Mouse (Mus musculus) hindbrain, embryonic 10.5 days (tissue): ENCODE data around the gene Klhl31. TPM values are rescaled to one million over a fixed set of nuclear protein-coding genes. Genes with fewer than 3 reads are reported as not detected.

Experiments
- DNase-seq: peaks from one replicate; pipeline ENCODE4 v3.0.0-alpha.2; 2017; ENCODE audit warnings: low spot score
- H3K27ac ChIP-seq: fragments of 300-500 bp; sonication (generic); 2 replicates; pipeline ENCODE4 v1.5.1; 2016; ENCODE audit warnings: mild to moderate bottlenecking, moderate library complexity
- H3K27me3 ChIP-seq: fragments of 300-500 bp; sonication (generic); 2 replicates; pipeline ENCODE4 v1.6.1; 2016; ENCODE audit warnings: mild to moderate bottlenecking; ENCODE audit not compliant: poor library complexity, insufficient read depth, severe bottlenecking
- H3K36me3 ChIP-seq: fragments of 300-500 bp; sonication (generic); 2 replicates; pipeline ENCODE4 v1.6.1; 2016; ENCODE audit warnings: mild to moderate bottlenecking, moderate library complexity
- H3K4me1 ChIP-seq: fragments of 300-500 bp; sonication (generic); replicated peaks from 2 replicates; pipeline ENCODE4 v1.6.1; 2016; ENCODE audit warnings: mild to moderate bottlenecking
- H3K4me3 ChIP-seq: fragments of 300-500 bp; sonication (generic); 2 replicates; pipeline ENCODE4 v1.5.1; 2016; ENCODE audit warnings: mild to moderate bottlenecking, moderate library complexity
- H3K9me3 ChIP-seq: fragments of 300-500 bp; sonication (generic); 2 replicates; pipeline ENCODE4 v1.6.1; 2016; ENCODE audit warnings: mild to moderate bottlenecking, moderate library complexity
- WGBS: fragments of 180-500 bp; shearing (Covaris S2); methylation state at CpG from one replicate; pipeline ENCODE4 v1.1.7; 2016; 5-methylcytosine and 5-hydroxymethylcytosine counted together
- polyA plus RNA-seq: library from polyadenylated mRNA; unstranded; fragments of >200 nt; fragmentation: Nextera tagmentation; extraction: Ambion mirVana; gene quantifications from 2 replicates; pipeline ENCODE4 v1.2.1, GENCODE M21; 2016

Gene Klhl31
- polyA plus RNA-seq, 1 experiment from 2014 or later, result 0.93 TPM

GRCm38 (mm10) chr9:77684938-77685337 lies 48.6 kb downstream of the Klhl31 start:
- 81% methylated on average over 4 of the region's 4 CpGs for WGBS
- Histone ChIP-seq H3K4me3 (no peak overlapping the region), H3K9me3 (no peaks in the 10 kb centered on the region), H3K27me3 (no peaks in the 10 kb centered on the region), H3K36me3 (no peaks in the 10 kb centered on the region), H3K4me1 (no peaks in the 10 kb centered on the region), H3K27ac (no peak overlapping the region)
- DNase-seq, result no peak

GRCm38 (mm10) chr9:77685825-77686500 lies 49.7 kb downstream of the Klhl31 start:
- no peaks in the 10 kb centered on the region for H3K9me3 ChIP-seq
- no peak for DNase-seq
- H3K27ac ChIP-seq, result no peak overlapping the region
- H3K27me3 ChIP-seq, result no peaks in the 10 kb centered on the region
- H3K36me3 ChIP-seq, result no peaks in the 10 kb centered on the region
- H3K4me1 ChIP-seq, result no peaks in the 10 kb centered on the region
- WGBS, result 86% methylated on average over 5 of the region's 5 CpGs
- H3K4me3 ChIP-seq, result no peak overlapping the region

GRCm38 (mm10) chr9:77692707-77693106 lies 56.4 kb downstream of the Klhl31 start:
- Histone ChIP-seq H3K4me3 (no peak overlapping the region), H3K36me3 (no peaks in the 10 kb centered on the region), H3K9me3 (peaks cover 3% of the 10 kb centered on the region; the same call in 1 of the 2 replicates), H3K27me3 (no peaks in the 10 kb centered on the region), H3K27ac (no peak overlapping the region), H3K4me1 (no peaks in the 10 kb centered on the region)
- 86% methylated on average over 7 of the region's 7 CpGs for WGBS
- DNase-seq, result no peak

- no peak overlapping the region for H3K4me3 ChIP-seq
- no peaks in the 10 kb centered on the region for H3K27me3 ChIP-seq
- DNase-seq, result no peak
- no peaks in the 10 kb centered on the region for H3K36me3 ChIP-seq
- H3K27ac ChIP-seq, result no peak overlapping the region
- 93% methylated on average over 1 of the region's 1 CpGs for WGBS
- peaks cover 3% of the 10 kb centered on the region; the same call in 1 of the 2 replicates for H3K9me3 ChIP-seq
- H3K4me1 ChIP-seq, result no peaks in the 10 kb centered on the region
Observed at GRCm38 (mm10) chr9:77693405-77693804, 57.1 kb downstream of the Klhl31 start.

GRCm38 (mm10) chr9:77695586-77695985 lies 59.3 kb downstream of the Klhl31 start:
- H3K4me3 ChIP-seq, result no peak overlapping the region
- no peaks in the 10 kb centered on the region for H3K36me3 ChIP-seq
- H3K4me1 ChIP-seq, result no peaks in the 10 kb centered on the region
- no peak overlapping the region for H3K27ac ChIP-seq
- peaks cover 3% of the 10 kb centered on the region; the same call in 1 of the 2 replicates for H3K9me3 ChIP-seq
- WGBS, result 82% methylated on average over 5 of the region's 5 CpGs
- DNase-seq, result no peak
- no peaks in the 10 kb centered on the region for H3K27me3 ChIP-seq

- H3K4me3 ChIP-seq, result no peak overlapping the region
- 87% methylated on average over 4 of the region's 4 CpGs for WGBS
- no peaks in the 10 kb centered on the region for H3K4me1 ChIP-seq
- DNase-seq, result no peak
- H3K27me3 ChIP-seq, result no peaks in the 10 kb centered on the region
- H3K9me3 ChIP-seq, result no peaks in the 10 kb centered on the region
- H3K36me3 ChIP-seq, result no peaks in the 10 kb centered on the region
- H3K27ac ChIP-seq, result no peak overlapping the region
Observed at GRCm38 (mm10) chr9:77703476-77703875, 67.2 kb downstream of the Klhl31 start.

GRCm38 (mm10) chr9:77704108-77704507 lies 67.8 kb downstream of the Klhl31 start:
- Histone ChIP-seq H3K27ac (no peak overlapping the region), H3K9me3 (no peaks in the 10 kb centered on the region), H3K36me3 (no peaks in the 10 kb centered on the region), H3K4me1 (no peaks in the 10 kb centered on the region), H3K27me3 (no peaks in the 10 kb centered on the region), H3K4me3 (no peak overlapping the region)
- DNase-seq, result no peak
- 81% methylated on average over 4 of the region's 4 CpGs for WGBS

GRCm38 (mm10) chr9:77706515-77706914 lies 70.2 kb downstream of the Klhl31 start:
- no peaks in the 10 kb centered on the region for H3K36me3 ChIP-seq
- no peaks in the 10 kb centered on the region for H3K4me1 ChIP-seq
- H3K27ac ChIP-seq, result no peak overlapping the region
- H3K4me3 ChIP-seq, result no peak overlapping the region
- H3K9me3 ChIP-seq, result no peaks in the 10 kb centered on the region
- 87% methylated on average over 6 of the region's 6 CpGs for WGBS
- DNase-seq, result no peak
- H3K27me3 ChIP-seq, result no peaks in the 10 kb centered on the region

GRCm38 (mm10) chr9:77707433-77708139 lies 71.3 kb downstream of the Klhl31 start:
- Histone ChIP-seq H3K4me3 (no peak overlapping the region), H3K27ac (no peak overlapping the region), H3K36me3 (no peaks in the 10 kb centered on the region), H3K9me3 (no peaks in the 10 kb centered on the region), H3K27me3 (no peaks in the 10 kb centered on the region), H3K4me1 (no peaks in the 10 kb centered on the region)
- no peak for DNase-seq
- WGBS, result 87% methylated on average over 9 of the region's 9 CpGs

GRCm38 (mm10) chr9:77708950-77709349 lies 72.7 kb downstream of the Klhl31 start:
- DNase-seq, result no peak
- Histone ChIP-seq H3K4me3 (no peak overlapping the region), H3K27ac (no peak overlapping the region), H3K36me3 (no peaks in the 10 kb centered on the region), H3K27me3 (no peaks in the 10 kb centered on the region), H3K4me1 (no peaks in the 10 kb centered on the region), H3K9me3 (no peaks in the 10 kb centered on the region)
- 76% methylated on average over 5 of the region's 5 CpGs for WGBS

Other genes with a start within 250 kb of the Klhl31 start
- gene Lrrc1, start 91.6 kb upstream of the Klhl31 start, polyA plus RNA-seq, result 6.3 and 8.0 TPM in 2 replicates
- 13.9 and 17.4 TPM in 2 replicates for gene Gclc, start 118.0 kb downstream of the Klhl31 start, polyA plus RNA-seq